Mouse (Mus musculus): ENCODE measurements at regions not wholly inside any gene's neighbourhood (a gene's known extent, or its start where the extent isn't known, plus 50 kb on each side); places are given as distances from the start of the nearest gene placed in this dataset.

DNA sequence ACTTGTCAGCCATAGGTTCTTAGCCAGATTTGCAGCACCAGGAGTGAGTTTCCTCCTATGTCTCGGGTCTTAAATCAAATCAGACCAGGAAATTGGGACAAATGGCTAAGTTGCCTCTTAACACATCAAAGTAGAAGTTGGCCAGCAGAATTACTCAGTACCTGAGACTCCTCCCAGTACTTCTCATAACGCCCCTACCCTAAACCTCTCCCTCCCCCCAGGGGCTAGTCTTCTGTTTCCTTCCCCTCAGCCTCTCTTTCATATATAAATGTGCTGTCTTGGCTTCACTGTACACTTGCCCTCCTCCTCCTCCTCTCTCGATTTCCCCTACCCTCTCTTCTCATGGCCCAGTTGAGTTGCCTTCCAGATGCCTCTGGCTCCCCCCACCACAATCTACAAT, 79.9 kb upstream of the Sox13 start:
- TF ChIP-seq CTCF (IDR thresholded peaks at IDR 0.05; ENCODE audit: low read depth) (no peak), EP300 (IDR thresholded peaks at IDR 0.05; ENCODE audit: low read depth) (no peak)
